Mouse (Mus musculus): ENCODE data around the gene 4933406M09Rik. TPM values are rescaled to one million over a fixed set of nuclear protein-coding genes. Genes with fewer than 3 reads are reported as not detected.

The 4933406M09Rik gene
- polyA plus RNA-seq, 1 experiment from 2014 or later, result not detected

- 32% methylated on average over 5 of the region's 5 CpGs for WGBS
- no peak for ATAC-seq (ENCODE audit: insufficient number of reproducible peaks, insufficient read depth, low FRiP score, low read depth)
Observed at GRCm38 (mm10) chr1:134393827-134394226, 8.1 kb downstream of the 4933406M09Rik start.

DNA sequence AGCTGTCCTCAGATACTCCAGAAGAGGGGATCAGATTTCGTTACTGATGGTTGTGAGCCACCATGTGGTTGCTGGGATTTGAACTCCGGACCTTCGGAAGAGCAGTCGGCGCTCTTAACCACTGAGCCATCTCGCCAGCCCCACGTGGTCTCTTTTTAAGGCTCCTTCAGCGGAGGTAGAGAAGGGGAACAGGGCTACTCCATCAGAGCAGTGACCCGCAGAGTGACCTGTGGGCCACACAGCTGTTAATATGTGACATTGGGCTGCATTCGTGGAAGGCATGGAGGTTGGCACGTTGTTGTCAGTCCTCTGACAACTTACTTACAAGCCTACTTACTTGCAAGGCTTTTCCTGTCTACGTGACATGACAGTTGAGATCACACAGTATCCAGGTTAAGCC, 12.5 kb downstream of the 4933406M09Rik start:
- Histone ChIP-seq H3K9me3 (ENCODE audit: control insufficient read depth, low read depth, low read length) (no peaks in the 10 kb centered on the region), H3K27ac (ENCODE audit: low read length) (no peak overlapping the region), H3K9ac (replicated peaks; ENCODE audit: low read depth, low read length) (no peak overlapping the region), H3K36me3 (ENCODE audit: control insufficient read depth, insufficient read depth, low read length) (no peaks in the 10 kb centered on the region), H3K4me3 (ENCODE audit: low read depth, low read length) (no peak overlapping the region), H3K4me2 (replicated peaks; ENCODE audit: low read depth, low read length) (no peak overlapping the region), H3K27me3 (ENCODE audit: control insufficient read depth, insufficient read depth, low read length) (no peaks in the 10 kb centered on the region), H3K4me1 (ENCODE audit: control insufficient read depth, insufficient read depth, low read length) (no peaks in the 10 kb centered on the region)
- WGBS, result 91% methylated on average over 12 of the region's 12 CpGs
- ATAC-seq (ENCODE audit: insufficient number of reproducible peaks, insufficient read depth, low FRiP score, low read depth), result no peak

More at GRCm38 (mm10) chr1:134393827-134394226, 8.1 kb downstream of the 4933406M09Rik start:
- H3K4me1 ChIP-seq (ENCODE audit: control insufficient read depth, insufficient read depth, low read length), result no peaks in the 10 kb centered on the region
- H3K27ac ChIP-seq (ENCODE audit: low read length), result no peak overlapping the region
- H3K4me2 ChIP-seq (replicated peaks; ENCODE audit: low read depth, low read length), result no peak overlapping the region
- H3K27me3 ChIP-seq (ENCODE audit: control insufficient read depth, insufficient read depth, low read length), result no peaks in the 10 kb centered on the region
- H3K9ac ChIP-seq (replicated peaks; ENCODE audit: low read depth, low read length), result no peak overlapping the region
- no peak overlapping the region for H3K4me3 ChIP-seq (ENCODE audit: low read depth, low read length)
- H3K9me3 ChIP-seq (ENCODE audit: control insufficient read depth, low read depth, low read length), result no peaks in the 10 kb centered on the region
- no peaks in the 10 kb centered on the region for H3K36me3 ChIP-seq (ENCODE audit: control insufficient read depth, insufficient read depth, low read length)

- H3K4me3 ChIP-seq (ENCODE audit: low read depth, low read length), result no peak overlapping the region
- WGBS, result 61% methylated on average over 5 of the region's 5 CpGs
- H3K36me3 ChIP-seq (ENCODE audit: control insufficient read depth, insufficient read depth, low read length), result no peaks in the 10 kb centered on the region
- H3K4me2 ChIP-seq (replicated peaks; ENCODE audit: low read depth, low read length), result no peak overlapping the region
- H3K4me1 ChIP-seq (ENCODE audit: control insufficient read depth, insufficient read depth, low read length), result no peaks in the 10 kb centered on the region
- no peak for ATAC-seq (ENCODE audit: insufficient number of reproducible peaks, insufficient read depth, low FRiP score, low read depth)
- H3K27me3 ChIP-seq (ENCODE audit: control insufficient read depth, insufficient read depth, low read length), result no peaks in the 10 kb centered on the region
- H3K9me3 ChIP-seq (ENCODE audit: control insufficient read depth, low read depth, low read length), result no peaks in the 10 kb centered on the region
- no peak overlapping the region for H3K27ac ChIP-seq (ENCODE audit: low read length)
- H3K9ac ChIP-seq (replicated peaks; ENCODE audit: low read depth, low read length), result no peak overlapping the region
Observed at GRCm38 (mm10) chr1:134399735-134400134, 14.0 kb downstream of the 4933406M09Rik start.

GRCm38 (mm10) chr1:134405509-134406413, 20.0 kb downstream of the 4933406M09Rik start, which contains the start of gene Cyb5r1:
Cyb5r1 (plus strand) TSS chr1:134405559.
- Histone ChIP-seq H3K27ac (ENCODE audit: low read length) (peak within 1 kb of the TSS; percentile 53; the same call in 1 of the 2 replicates), H3K9me3 (ENCODE audit: control insufficient read depth, low read depth, low read length) (no peaks in the 10 kb centered on the region), H3K9ac (replicated peaks; ENCODE audit: low read depth, low read length) (peak within 1 kb of the TSS; percentile 60), H3K36me3 (ENCODE audit: control insufficient read depth, insufficient read depth, low read length) (peaks cover 21% of the 10 kb centered on the region), H3K4me3 (ENCODE audit: low read depth, low read length) (peak within 1 kb of the TSS; percentile 79), H3K4me1 (ENCODE audit: control insufficient read depth, insufficient read depth, low read length) (peaks cover 3% of the 10 kb centered on the region; the same call in 1 of the 2 replicates), H3K4me2 (replicated peaks; ENCODE audit: low read depth, low read length) (peak within 1 kb of the TSS; percentile 63), H3K27me3 (ENCODE audit: control insufficient read depth, insufficient read depth, low read length) (no peaks in the 10 kb centered on the region)
- ATAC-seq (ENCODE audit: insufficient number of reproducible peaks, insufficient read depth, low FRiP score, low read depth), result peak; percentile 98
- WGBS, result under 1% methylated on average over 43 of the region's 43 CpGs

- H3K27ac ChIP-seq (ENCODE audit: low read length), result peak overlapping the region; percentile 53; the same call in 1 of the 2 replicates
- H3K4me1 ChIP-seq (ENCODE audit: control insufficient read depth, insufficient read depth, low read length), result peaks cover 3% of the 10 kb centered on the region; the same call in 1 of the 2 replicates
- H3K36me3 ChIP-seq (ENCODE audit: control insufficient read depth, insufficient read depth, low read length), result peaks cover 27% of the 10 kb centered on the region
- H3K9ac ChIP-seq (replicated peaks; ENCODE audit: low read depth, low read length), result peak overlapping the region; percentile 60
- H3K4me3 ChIP-seq (ENCODE audit: low read depth, low read length), result peak overlapping the region; percentile 79
- peak overlapping the region; percentile 63 for H3K4me2 ChIP-seq (replicated peaks; ENCODE audit: low read depth, low read length)
- 18% methylated on average over 8 of the region's 8 CpGs for WGBS
- H3K9me3 ChIP-seq (ENCODE audit: control insufficient read depth, low read depth, low read length), result no peaks in the 10 kb centered on the region
- no peak for ATAC-seq (ENCODE audit: insufficient number of reproducible peaks, insufficient read depth, low FRiP score, low read depth)
- no peaks in the 10 kb centered on the region for H3K27me3 ChIP-seq (ENCODE audit: control insufficient read depth, insufficient read depth, low read length)
Observed at GRCm38 (mm10) chr1:134406414-134406771, 20.7 kb downstream of the 4933406M09Rik start.

DNA sequence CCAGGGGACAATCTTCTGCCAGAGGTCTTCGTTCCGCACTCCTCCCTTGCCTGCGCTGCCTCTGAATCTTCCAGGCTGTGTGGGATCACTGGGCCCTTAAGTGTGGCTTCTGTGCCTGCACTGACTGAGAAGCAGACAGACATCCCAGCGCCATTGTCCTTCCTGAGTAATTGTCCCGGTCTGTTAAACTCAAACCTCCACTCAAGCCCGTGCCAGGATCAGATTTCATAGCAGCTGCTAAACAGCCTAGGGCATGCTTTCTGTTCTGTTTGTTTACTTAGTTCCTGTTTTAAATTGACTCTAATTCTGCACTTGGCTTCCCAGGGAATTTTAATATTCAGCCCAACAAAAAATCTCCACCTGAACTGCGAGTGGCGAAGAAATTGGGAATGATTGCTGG, 22.3 kb downstream of the 4933406M09Rik start:
- Histone ChIP-seq H3K9me3 (ENCODE audit: control insufficient read depth, low read depth, low read length) (no peaks in the 10 kb centered on the region), H3K4me1 (ENCODE audit: control insufficient read depth, insufficient read depth, low read length) (peaks cover 3% of the 10 kb centered on the region; the same call in 1 of the 2 replicates), H3K27ac (ENCODE audit: low read length) (no peak overlapping the region), H3K4me3 (ENCODE audit: low read depth, low read length) (no peak overlapping the region), H3K9ac (replicated peaks; ENCODE audit: low read depth, low read length) (no peak overlapping the region), H3K36me3 (ENCODE audit: control insufficient read depth, insufficient read depth, low read length) (peaks cover 27% of the 10 kb centered on the region), H3K27me3 (ENCODE audit: control insufficient read depth, insufficient read depth, low read length) (no peaks in the 10 kb centered on the region), H3K4me2 (replicated peaks; ENCODE audit: low read depth, low read length) (no peak overlapping the region)
- 83% methylated on average over 8 of the region's 8 CpGs for WGBS
- no peak for ATAC-seq (ENCODE audit: insufficient number of reproducible peaks, insufficient read depth, low FRiP score, low read depth)

DNA sequence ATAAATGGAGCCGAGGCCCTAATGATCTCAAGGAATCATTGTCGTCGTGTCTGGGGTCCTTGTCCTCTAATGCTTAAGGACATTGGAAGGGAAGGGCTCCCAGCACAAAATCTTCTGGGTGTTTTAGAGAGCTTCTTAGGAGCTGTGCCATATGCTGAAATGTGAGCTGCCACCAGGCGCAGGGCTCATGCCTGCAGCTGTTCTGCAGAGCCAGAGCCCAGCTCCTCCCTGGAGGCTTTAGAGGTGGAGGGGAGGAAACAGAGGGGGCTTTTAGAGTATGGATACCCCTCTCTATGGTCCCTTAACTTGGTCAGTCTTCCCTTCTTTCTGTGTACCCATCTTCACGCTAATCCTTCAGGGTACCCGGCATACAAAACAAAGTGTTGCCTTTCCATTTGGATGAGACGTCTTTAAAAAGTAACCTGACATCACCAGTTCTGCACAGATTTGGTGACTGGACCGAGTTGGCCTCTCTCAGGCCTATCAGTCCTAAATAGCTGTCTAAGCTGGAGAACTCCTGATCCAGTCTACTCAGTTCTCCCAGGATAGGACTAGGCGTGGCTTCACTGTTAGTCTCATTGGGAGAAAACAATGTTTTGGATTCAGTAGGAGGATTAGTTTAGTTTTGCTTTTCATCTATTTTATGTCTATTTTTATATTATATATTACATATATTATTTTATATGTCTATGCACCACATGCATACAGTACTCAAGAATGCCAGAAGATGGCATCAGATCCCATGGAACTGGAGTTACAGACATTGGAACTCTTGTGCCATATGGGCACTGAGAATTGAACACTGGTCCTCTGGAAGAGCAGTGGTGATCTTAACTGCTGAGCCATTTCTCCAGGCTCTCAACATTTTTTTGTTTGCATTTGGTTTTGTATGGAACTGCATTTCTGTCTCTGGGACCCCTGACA, 26.2 kb downstream of the 4933406M09Rik start:
- Histone ChIP-seq H3K9ac (replicated peaks; ENCODE audit: low read depth, low read length) (no peak overlapping the region), H3K27me3 (ENCODE audit: control insufficient read depth, insufficient read depth, low read length) (no peaks in the 10 kb centered on the region), H3K27ac (ENCODE audit: low read length) (no peak overlapping the region), H3K4me2 (replicated peaks; ENCODE audit: low read depth, low read length) (no peak overlapping the region), H3K36me3 (ENCODE audit: control insufficient read depth, insufficient read depth, low read length) (peaks cover 27% of the 10 kb centered on the region), H3K9me3 (ENCODE audit: control insufficient read depth, low read depth, low read length) (no peaks in the 10 kb centered on the region), H3K4me1 (ENCODE audit: control insufficient read depth, insufficient read depth, low read length) (peaks cover 17% of the 10 kb centered on the region; the same call in 1 of the 2 replicates), H3K4me3 (ENCODE audit: low read depth, low read length) (no peak overlapping the region)
- no peak for ATAC-seq (ENCODE audit: insufficient number of reproducible peaks, insufficient read depth, low FRiP score, low read depth)
- WGBS, result 91% methylated on average over 9 of the region's 9 CpGs

- H3K4me1 ChIP-seq (ENCODE audit: control insufficient read depth, insufficient read depth, low read length), result peaks cover 22% of the 10 kb centered on the region
- WGBS, result 30% methylated on average over 2 of the region's 2 CpGs
- H3K36me3 ChIP-seq (ENCODE audit: control insufficient read depth, insufficient read depth, low read length), result peaks cover 22% of the 10 kb centered on the region
- no peak overlapping the region for H3K9ac ChIP-seq (replicated peaks; ENCODE audit: low read depth, low read length)
- no peak overlapping the region for H3K4me2 ChIP-seq (replicated peaks; ENCODE audit: low read depth, low read length)
- H3K4me3 ChIP-seq (ENCODE audit: low read depth, low read length), result no peak overlapping the region
- no peaks in the 10 kb centered on the region for H3K9me3 ChIP-seq (ENCODE audit: control insufficient read depth, low read depth, low read length)
- no peak for ATAC-seq (ENCODE audit: insufficient number of reproducible peaks, insufficient read depth, low FRiP score, low read depth)
- no peaks in the 10 kb centered on the region for H3K27me3 ChIP-seq (ENCODE audit: control insufficient read depth, insufficient read depth, low read length)
- peak overlapping the region; percentile 94; the same call in 1 of the 2 replicates for H3K27ac ChIP-seq (ENCODE audit: low read length)
Observed at GRCm38 (mm10) chr1:134414038-134414437, 28.3 kb downstream of the 4933406M09Rik start.
